Mouse (Mus musculus): ENCODE data around the gene Neurog2. TPM values are rescaled to one million over a fixed set of nuclear protein-coding genes. Genes with fewer than 3 reads are reported as not detected.
A peak's percentile ranks its signal among the peaks of the same experiment; 100 is the strongest.

Gene Neurog2
- polyA plus RNA-seq (2016; fragmentation: Nextera tagmentation; extraction: Ambion mirVana): 49.6 and 55.8 TPM in 2 replicates

- Histone ChIP-seq H3K27ac (peak within 1 kb of the TSS; percentile 57), H3K9me3 (no peaks in the 10 kb centered on the region), H3K4me1 (peaks cover 25% of the 10 kb centered on the region), H3K27me3 (replicated peaks) (peaks cover 74% of the 10 kb centered on the region), H3K4me2 (replicated peaks) (peak within 1 kb of the TSS; percentile 85), H3K9ac (peak within 1 kb of the TSS; percentile 67), H3K36me3 (no peaks in the 10 kb centered on the region), H3K4me3 (peak within 1 kb of the TSS; percentile 54)
- ATAC-seq (ENCODE audit: low FRiP score, low read depth): peak; percentile 48
- WGBS: under 1% methylated on average over 92 of the region's 92 CpGs
Observed at GRCm38 (mm10) chr3:127633080-127634032, at the start of gene Neurog2. TSS of gene Neurog2 (plus strand) at chr3:127633135.

GRCm38 (mm10) chr3:127597136-127597535 lies 35.8 kb upstream of the Neurog2 start:
- no peaks in the 10 kb centered on the region for H3K4me1 ChIP-seq
- WGBS: 95% methylated on average over 1 of the region's 1 CpGs
- peaks cover 19% of the 10 kb centered on the region for H3K36me3 ChIP-seq
- H3K4me2 ChIP-seq (replicated peaks): no peak overlapping the region
- no peak overlapping the region for H3K4me3 ChIP-seq
- H3K27me3 ChIP-seq (replicated peaks): no peaks in the 10 kb centered on the region
- H3K9ac ChIP-seq: no peak overlapping the region
- no peaks in the 10 kb centered on the region for H3K9me3 ChIP-seq
- H3K27ac ChIP-seq: no peak overlapping the region
- ATAC-seq (ENCODE audit: low FRiP score, low read depth): no peak

GRCm38 (mm10) chr3:127608109-127608508 lies 24.8 kb upstream of the Neurog2 start:
- Histone ChIP-seq H3K27me3 (replicated peaks) (no peaks in the 10 kb centered on the region), H3K27ac (no peak overlapping the region), H3K4me1 (no peaks in the 10 kb centered on the region), H3K4me2 (replicated peaks) (no peak overlapping the region), H3K36me3 (peaks cover 21% of the 10 kb centered on the region), H3K9me3 (no peaks in the 10 kb centered on the region), H3K4me3 (no peak overlapping the region), H3K9ac (no peak overlapping the region)
- ATAC-seq (ENCODE audit: low FRiP score, low read depth): no peak
- WGBS: 93% methylated on average over 2 of the region's 2 CpGs

GRCm38 (mm10) chr3:127625296-127625695 lies 7.6 kb upstream of the Neurog2 start:
- Histone ChIP-seq H3K27ac (no peak overlapping the region), H3K9me3 (no peaks in the 10 kb centered on the region), H3K36me3 (no peaks in the 10 kb centered on the region), H3K4me1 (peaks cover 25% of the 10 kb centered on the region), H3K9ac (no peak overlapping the region), H3K4me2 (replicated peaks) (peak overlapping the region; percentile 61), H3K4me3 (peak overlapping the region; percentile 27), H3K27me3 (replicated peaks) (peaks cover 56% of the 10 kb centered on the region)
- under 1% methylated on average over 36 of the region's 36 CpGs for WGBS
- ATAC-seq (ENCODE audit: low FRiP score, low read depth): peak; percentile 92

- H3K9me3 ChIP-seq: no peaks in the 10 kb centered on the region
- H3K27ac ChIP-seq: no peak overlapping the region
- ATAC-seq (ENCODE audit: low FRiP score, low read depth): peak; percentile 52
- H3K4me2 ChIP-seq (replicated peaks): peak overlapping the region; percentile 61
- under 1% methylated on average over 28 of the region's 28 CpGs for WGBS
- H3K27me3 ChIP-seq (replicated peaks): peaks cover 57% of the 10 kb centered on the region
- H3K4me3 ChIP-seq: peak overlapping the region; percentile 27
- H3K36me3 ChIP-seq: no peaks in the 10 kb centered on the region
- no peak overlapping the region for H3K9ac ChIP-seq
- H3K4me1 ChIP-seq: peaks cover 25% of the 10 kb centered on the region
Observed at GRCm38 (mm10) chr3:127625701-127626399, 7.1 kb upstream of the Neurog2 start.

- Histone ChIP-seq H3K27ac (no peak overlapping the region), H3K9me3 (no peaks in the 10 kb centered on the region), H3K4me3 (no peak overlapping the region), H3K4me2 (replicated peaks) (no peak overlapping the region), H3K4me1 (peaks cover 25% of the 10 kb centered on the region), H3K9ac (no peak overlapping the region), H3K27me3 (replicated peaks) (peaks cover 64% of the 10 kb centered on the region), H3K36me3 (no peaks in the 10 kb centered on the region)
- no peak for ATAC-seq (ENCODE audit: low FRiP score, low read depth)
- 7% methylated on average over 3 of the region's 3 CpGs for WGBS
Observed at GRCm38 (mm10) chr3:127626524-127626923, 6.4 kb upstream of the Neurog2 start.

- ATAC-seq (ENCODE audit: low FRiP score, low read depth): no peak
- H3K4me3 ChIP-seq: no peak overlapping the region
Observed at GRCm38 (mm10) chr3:127627151-127627955, 5.6 kb upstream of the Neurog2 start.

GRCm38 (mm10) chr3:127627956-127628310 lies 5.0 kb upstream of the Neurog2 start:
- H3K9ac ChIP-seq: no peak overlapping the region
- H3K4me1 ChIP-seq: peaks cover 36% of the 10 kb centered on the region
- no peaks in the 10 kb centered on the region for H3K9me3 ChIP-seq
- no peak overlapping the region for H3K4me3 ChIP-seq
- ATAC-seq (ENCODE audit: low FRiP score, low read depth): no peak
- no peak overlapping the region for H3K27ac ChIP-seq
- H3K27me3 ChIP-seq (replicated peaks): peaks cover 77% of the 10 kb centered on the region
- WGBS: 2% methylated on average over 9 of the region's 9 CpGs
- H3K36me3 ChIP-seq: no peaks in the 10 kb centered on the region
- peak overlapping the region; percentile 45 for H3K4me2 ChIP-seq (replicated peaks)

More at GRCm38 (mm10) chr3:127627151-127627955, 5.6 kb upstream of the Neurog2 start:
- H3K4me1 ChIP-seq: peaks cover 31% of the 10 kb centered on the region
- H3K9ac ChIP-seq: no peak overlapping the region
- H3K9me3 ChIP-seq: no peaks in the 10 kb centered on the region
- WGBS: under 1% methylated on average over 28 of the region's 28 CpGs
- peaks cover 72% of the 10 kb centered on the region for H3K27me3 ChIP-seq (replicated peaks)
- peak overlapping the region; percentile 45 for H3K4me2 ChIP-seq (replicated peaks)
- no peaks in the 10 kb centered on the region for H3K36me3 ChIP-seq
- H3K27ac ChIP-seq: no peak overlapping the region

- peak overlapping the region; percentile 45 for H3K4me2 ChIP-seq (replicated peaks)
Observed at GRCm38 (mm10) chr3:127628311-127629184, 4.4 kb upstream of the Neurog2 start.

GRCm38 (mm10) chr3:127630190-127630589 lies 2.7 kb upstream of the Neurog2 start:
- 9% methylated on average over 1 of the region's 1 CpGs for WGBS

More at GRCm38 (mm10) chr3:127628311-127629184, 4.4 kb upstream of the Neurog2 start:
- H3K9me3 ChIP-seq: no peaks in the 10 kb centered on the region
- ATAC-seq (ENCODE audit: low FRiP score, low read depth): no peak
- H3K27me3 ChIP-seq (replicated peaks): peaks cover 80% of the 10 kb centered on the region
- no peaks in the 10 kb centered on the region for H3K36me3 ChIP-seq
- peaks cover 42% of the 10 kb centered on the region for H3K4me1 ChIP-seq
- under 1% methylated on average over 37 of the region's 37 CpGs for WGBS
- peak overlapping the region; percentile 15; the same call in 1 of the 2 replicates for H3K4me3 ChIP-seq
- H3K9ac ChIP-seq: no peak overlapping the region
- no peak overlapping the region for H3K27ac ChIP-seq

More at GRCm38 (mm10) chr3:127630190-127630589, 2.7 kb upstream of the Neurog2 start:
- Histone ChIP-seq H3K27ac (no peak overlapping the region), H3K27me3 (replicated peaks) (peaks cover 80% of the 10 kb centered on the region), H3K4me3 (no peak overlapping the region), H3K4me2 (replicated peaks) (no peak overlapping the region), H3K36me3 (no peaks in the 10 kb centered on the region), H3K4me1 (peaks cover 45% of the 10 kb centered on the region), H3K9ac (no peak overlapping the region), H3K9me3 (no peaks in the 10 kb centered on the region)
- no peak for ATAC-seq (ENCODE audit: low FRiP score, low read depth)
